Mouse (Mus musculus) lung, embryonic 16.5 days (tissue): ENCODE measurements around the gene Cryba4. TPM values are rescaled to one million over a fixed set of nuclear protein-coding genes. Genes with fewer than 3 reads are reported as not detected.
A peak's percentile ranks its signal among the peaks of the same experiment; 100 is the strongest.

Experiments used
- ATAC-seq: fragments of 200-750 bp; cut with Nextera tagmentation; 2 replicates; pipeline ENCODE4 v1.8.0; 2017; ENCODE audit warnings: low read depth, mild to moderate bottlenecking, moderate library complexity
- H3K27ac ChIP-seq: fragments of 300-500 bp; sonication (generic); 2 replicates; pipeline ENCODE4 v1.5.1; 2014; ENCODE audit warnings: mild to moderate bottlenecking, control low read depth, low read length
- H3K27me3 ChIP-seq: fragments of 300-500 bp; sonication (generic); 2 replicates; pipeline ENCODE4 v1.6.1; 2014; ENCODE audit warnings: low read depth, low read length, mixed read lengths; ENCODE audit not compliant: control insufficient read depth, insufficient read depth
- H3K36me3 ChIP-seq: fragments of 300-500 bp; sonication (generic); 2 replicates; pipeline ENCODE4 v1.6.1; 2014; ENCODE audit warnings: low read length; ENCODE audit not compliant: control insufficient read depth, insufficient read depth
- H3K4me1 ChIP-seq: fragments of 300-500 bp; sonication (generic); replicated peaks from 2 replicates; pipeline ENCODE4 v1.6.1; 2014; ENCODE audit warnings: low read length, mixed read lengths; ENCODE audit not compliant: control insufficient read depth, insufficient read depth
- H3K4me2 ChIP-seq: fragments of 300-500 bp; sonication (generic); 2 replicates; pipeline ENCODE4 v1.6.1; 2014; ENCODE audit warnings: low read depth, low read length, control low read depth
- H3K4me3 ChIP-seq: fragments of 300-500 bp; sonication (generic); 2 replicates; pipeline ENCODE4 v1.5.1; 2014; ENCODE audit warnings: mild to moderate bottlenecking, low read length, control low read depth
- H3K9ac ChIP-seq: fragments of 300-500 bp; sonication (generic); 2 replicates; pipeline ENCODE4 v1.6.1; 2014; ENCODE audit warnings: low read length, control low read depth
- H3K9me3 ChIP-seq: fragments of 300-500 bp; sonication (generic); 2 replicates; pipeline ENCODE4 v1.6.1; 2016; ENCODE audit warnings: low read length; ENCODE audit not compliant: control insufficient read depth
- WGBS: fragments of 180-500 bp; shearing (Covaris S2); extraction: QIAGEN DNeasy Blood & Tissue Kit; methylation state at CpG from one replicate; pipeline ENCODE4 v1.1.7; 2014; 5-methylcytosine and 5-hydroxymethylcytosine counted together
- polyA plus RNA-seq: library from polyadenylated mRNA; unstranded; fragments of >200 nt; fragmentation: Nextera tagmentation; extraction: Ambion mirVana; gene quantifications from 2 replicates; pipeline ENCODE4 v1.2.1, GENCODE M21; 2015

Gene Cryba4
- polyA plus RNA-seq, 1 experiment from 2014 or later = 0.84 TPM

GRCm38 (mm10) chr5:112259862-112260650 lies 7.7 kb upstream of the Cryba4 start:
- Histone ChIP-seq H3K9ac (no peak overlapping the region), H3K4me3 (no peak overlapping the region), H3K4me1 (no peaks in the 10 kb centered on the region; the same call in 1 of the 2 replicates), H3K27ac (no peak overlapping the region), H3K9me3 (no peaks in the 10 kb centered on the region), H3K36me3 (no peaks in the 10 kb centered on the region), H3K27me3 (no peaks in the 10 kb centered on the region; the same call in 1 of the 2 replicates), H3K4me2 (no peak overlapping the region)
- WGBS = 81% methylated on average over 16 of the region's 16 CpGs
- no peak for ATAC-seq

- 73% methylated on average over 3 of the region's 3 CpGs for WGBS
- no peak for ATAC-seq
- Histone ChIP-seq H3K9me3 (no peaks in the 10 kb centered on the region), H3K36me3 (no peaks in the 10 kb centered on the region), H3K27ac (no peak overlapping the region), H3K4me2 (no peak overlapping the region), H3K9ac (no peak overlapping the region), H3K4me3 (no peak overlapping the region), H3K27me3 (no peaks in the 10 kb centered on the region; the same call in 1 of the 2 replicates), H3K4me1 (peaks cover 7% of the 10 kb centered on the region)
Observed at GRCm38 (mm10) chr5:112257896-112258295, 5.6 kb upstream of the Cryba4 start.

DNA sequence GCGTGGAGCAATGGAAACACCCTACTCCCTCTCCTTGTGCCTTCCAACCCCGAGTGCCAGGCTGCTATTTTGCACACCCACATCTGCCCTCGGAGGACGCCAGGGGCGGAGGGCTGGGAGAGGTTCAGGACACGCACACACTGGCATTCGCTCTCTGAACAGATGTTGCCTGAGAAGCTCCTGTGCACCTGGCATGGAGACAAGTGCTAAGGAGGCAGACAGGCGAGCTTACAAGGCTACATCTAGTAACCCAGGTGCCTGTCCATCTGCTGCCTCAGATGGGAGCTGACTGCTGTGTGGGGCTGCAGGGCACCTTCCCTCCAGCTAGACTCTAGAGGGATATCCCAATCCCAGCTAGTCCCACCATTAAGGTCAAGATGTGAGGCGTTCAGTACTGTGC lies 4.1 kb upstream of the Cryba4 start:
- 81% methylated on average over 9 of the region's 9 CpGs for WGBS
- no peaks in the 10 kb centered on the region; the same call in 1 of the 2 replicates for H3K27me3 ChIP-seq
- ATAC-seq = no peak
- H3K9ac ChIP-seq = no peak overlapping the region
- H3K4me2 ChIP-seq = no peak overlapping the region
- peaks cover 12% of the 10 kb centered on the region for H3K4me1 ChIP-seq
- no peaks in the 10 kb centered on the region for H3K36me3 ChIP-seq
- no peaks in the 10 kb centered on the region for H3K9me3 ChIP-seq
- H3K27ac ChIP-seq = no peak overlapping the region
- no peak overlapping the region for H3K4me3 ChIP-seq

GRCm38 (mm10) chr5:112255426-112255825 lies 3.1 kb upstream of the Cryba4 start, which contains the start of gene Crybb1:
TSS of gene Crybb1 (plus strand) at chr5:112255815.
- Histone ChIP-seq H3K27ac (no peak within 1 kb of the TSS), H3K9ac (no peak within 1 kb of the TSS)

DNA sequence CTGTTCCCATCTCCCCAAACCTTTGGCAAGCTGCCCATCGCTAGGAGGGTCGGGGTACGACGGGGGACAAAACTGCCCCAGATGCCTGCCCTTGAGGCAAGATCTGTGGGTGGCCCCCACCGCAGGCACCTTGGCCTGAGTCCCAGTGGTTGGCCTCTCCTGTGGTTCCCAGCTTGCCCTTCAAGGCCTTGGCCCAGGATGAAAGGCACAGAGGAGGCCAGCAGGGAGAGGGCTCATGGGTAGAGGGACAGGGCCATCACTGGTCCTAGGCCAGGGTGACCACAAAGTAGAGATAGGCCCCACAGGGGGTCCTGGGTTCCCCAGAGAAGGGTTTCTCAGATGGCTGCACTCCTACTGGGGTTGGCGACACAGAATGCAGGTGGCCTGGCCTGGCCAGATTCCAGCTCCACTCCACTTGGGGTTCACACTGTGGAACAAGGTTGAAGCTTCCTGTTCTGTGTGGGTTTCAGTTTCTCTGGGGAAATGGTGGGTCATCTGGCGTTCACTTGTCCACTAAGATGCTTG lies 2.0 kb upstream of the Cryba4 start:
- WGBS = 32% methylated on average over 7 of the region's 7 CpGs
- peak; percentile 32 for ATAC-seq
- no peaks in the 10 kb centered on the region; the same call in 1 of the 2 replicates for H3K27me3 ChIP-seq
- H3K9me3 ChIP-seq = no peaks in the 10 kb centered on the region
- no peak overlapping the region for H3K27ac ChIP-seq
- H3K9ac ChIP-seq = no peak overlapping the region
- no peaks in the 10 kb centered on the region for H3K36me3 ChIP-seq
- peaks cover 12% of the 10 kb centered on the region for H3K4me1 ChIP-seq
- no peak overlapping the region for H3K4me2 ChIP-seq
- no peak overlapping the region for H3K4me3 ChIP-seq

More at GRCm38 (mm10) chr5:112255426-112255825, 3.1 kb upstream of the Cryba4 start, which contains the start of gene Crybb1:
- Histone ChIP-seq H3K36me3 (no peaks in the 10 kb centered on the region), H3K4me1 (peaks cover 12% of the 10 kb centered on the region), H3K4me2 (no peak within 1 kb of the TSS), H3K4me3 (no peak within 1 kb of the TSS), H3K9me3 (no peaks in the 10 kb centered on the region), H3K27me3 (no peaks in the 10 kb centered on the region; the same call in 1 of the 2 replicates)
- 41% methylated on average over 3 of the region's 3 CpGs for WGBS
- ATAC-seq = no peak

- no peaks in the 10 kb centered on the region for H3K9me3 ChIP-seq
- WGBS = 51% methylated on average over 8 of the region's 8 CpGs
- ATAC-seq = no peak
- H3K36me3 ChIP-seq = no peaks in the 10 kb centered on the region
- H3K27ac ChIP-seq = no peak overlapping the region
- peaks cover 12% of the 10 kb centered on the region for H3K4me1 ChIP-seq
- H3K4me2 ChIP-seq = no peak overlapping the region
- no peak overlapping the region for H3K9ac ChIP-seq
- H3K27me3 ChIP-seq = no peaks in the 10 kb centered on the region; the same call in 1 of the 2 replicates
- H3K4me3 ChIP-seq = no peak overlapping the region
Observed at GRCm38 (mm10) chr5:112253169-112253568, 851 bp upstream of the Cryba4 start.

DNA sequence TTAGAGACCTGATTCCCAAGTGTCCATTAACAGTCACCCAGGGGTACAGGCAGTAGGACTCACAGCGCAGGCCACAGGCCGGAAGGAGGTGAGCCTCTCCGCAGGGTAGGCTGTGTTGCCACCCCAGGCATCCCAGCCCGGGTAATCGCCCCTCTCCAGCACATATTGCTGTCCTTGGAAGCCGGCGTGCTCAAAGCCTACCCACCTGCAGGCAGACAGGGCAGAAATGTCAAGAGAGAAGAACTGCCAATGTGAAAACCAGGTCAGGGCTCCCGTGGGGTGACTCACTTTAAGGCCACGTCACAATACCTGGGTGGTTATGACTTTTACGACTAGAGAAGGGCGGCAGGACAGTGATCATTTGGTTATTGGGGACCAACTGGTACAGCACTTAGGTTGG lies 3.2 kb downstream of the Cryba4 start:
- Histone ChIP-seq H3K27ac (no peak overlapping the region), H3K36me3 (no peaks in the 10 kb centered on the region), H3K27me3 (no peaks in the 10 kb centered on the region), H3K9me3 (no peaks in the 10 kb centered on the region), H3K4me3 (no peak overlapping the region), H3K4me1 (peaks cover 5% of the 10 kb centered on the region; the same call in 1 of the 2 replicates), H3K4me2 (no peak overlapping the region), H3K9ac (no peak overlapping the region)
- 85% methylated on average over 11 of the region's 11 CpGs for WGBS
- ATAC-seq = no peak

- WGBS = 32% methylated on average over 8 of the region's 8 CpGs
- Histone ChIP-seq H3K9me3 (no peaks in the 10 kb centered on the region), H3K36me3 (no peaks in the 10 kb centered on the region), H3K27ac (no peak overlapping the region), H3K27me3 (no peaks in the 10 kb centered on the region), H3K4me1 (0 out of 2 replicates have a peak, but pooled peaks cover 1% of the 10 kb centered on the region), H3K4me3 (no peak overlapping the region), H3K9ac (no peak overlapping the region), H3K4me2 (no peak overlapping the region)
- ATAC-seq = no peak
Observed at GRCm38 (mm10) chr5:112247399-112247798, 4.9 kb downstream of the Cryba4 start.

DNA sequence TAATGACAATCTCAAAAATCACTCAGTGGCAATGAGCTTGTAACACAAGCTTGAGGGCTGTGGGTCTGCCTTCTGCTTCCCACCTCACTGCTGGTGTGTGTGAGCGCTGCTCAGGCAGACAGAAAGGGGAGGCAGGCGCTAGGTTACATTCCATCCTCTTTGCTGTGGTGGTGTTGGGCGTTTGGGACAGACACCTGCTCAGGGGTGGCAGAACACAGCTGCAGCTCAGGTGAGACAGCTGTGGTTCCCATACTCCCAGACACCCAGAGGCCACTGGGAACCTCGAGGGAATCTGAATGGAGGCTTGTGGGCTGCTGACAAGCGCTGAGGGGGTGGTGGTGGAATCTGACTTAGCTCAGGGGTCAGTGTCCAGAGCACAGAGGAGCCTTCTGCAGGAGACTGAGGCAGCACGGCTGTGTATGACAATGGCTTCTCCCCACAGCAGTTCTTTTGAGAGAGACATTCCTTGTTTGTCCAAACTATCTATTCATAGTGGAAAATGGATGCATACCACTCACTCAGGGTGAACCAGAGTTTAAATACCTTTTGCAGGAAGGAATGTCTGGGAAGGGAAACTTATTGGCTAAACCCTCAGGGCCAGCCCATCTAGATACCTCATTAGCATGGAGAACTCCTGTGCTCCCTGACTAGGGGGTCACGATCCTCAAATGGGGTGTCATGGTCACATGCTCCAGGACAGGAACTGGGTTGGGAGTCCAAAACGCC lies 7.3 kb downstream of the Cryba4 start:
- WGBS = 42% methylated on average over 8 of the region's 8 CpGs
- Histone ChIP-seq H3K27ac (no peak overlapping the region), H3K36me3 (no peaks in the 10 kb centered on the region)

More for the DNA sequence above, 7.3 kb downstream of the Cryba4 start:
- Histone ChIP-seq H3K9ac (no peak overlapping the region), H3K4me3 (no peak overlapping the region), H3K4me1 (no peaks in the 10 kb centered on the region), H3K27me3 (no peaks in the 10 kb centered on the region), H3K9me3 (no peaks in the 10 kb centered on the region), H3K4me2 (no peak overlapping the region)
- ATAC-seq = no peak
